Mouse (Mus musculus): ENCODE measurements around the gene Dnlz. TPM values are rescaled to one million over a fixed set of nuclear protein-coding genes. Genes with fewer than 3 reads are reported as not detected.
A peak's percentile ranks its signal among the peaks of the same experiment; 100 is the strongest.
"Not testable (repeated sequence)": the region's sequence is repeated elsewhere in the genome, so short reads cannot be mapped to it uniquely, and the experiment has no call there.

Gene Dnlz
- polyA plus RNA-seq, 1 experiment from 2014 or later, result 25.1 TPM

GRCm38 (mm10) chr2:26388682-26389153 is 36.8 kb upstream of the Dnlz start:
- peaks cover 10% of the 10 kb centered on the region for H3K36me3 ChIP-seq (replicated peaks; ENCODE audit: control insufficient read depth, insufficient read depth, low read depth, low read length)
- peak overlapping the region; percentile 94 for H3K4me3 ChIP-seq (ENCODE audit: low read depth, low read length)
- DNase-seq (ENCODE audit: low spot score) (no peak), ATAC-seq (replicated peaks; ENCODE audit: insufficient number of reproducible peaks, low FRiP score, low TSS enrichment, low read depth) (peak; percentile 78)
- no peaks in the 10 kb centered on the region; the same call in 1 of the 2 replicates for H3K4me1 ChIP-seq (ENCODE audit: control insufficient read depth, insufficient read depth, low read length)
- WGBS, result under 1% methylated on average over 30 of the region's 45 CpGs
- no peaks in the 10 kb centered on the region for H3K9me3 ChIP-seq (replicated peaks; ENCODE audit: control insufficient read depth, low read length)
- H3K9ac ChIP-seq (replicated peaks; ENCODE audit: low read length), result peak overlapping the region; percentile 93
- no peaks in the 10 kb centered on the region for H3K27me3 ChIP-seq (ENCODE audit: control insufficient read depth, insufficient read depth, low read length)
- peak overlapping the region; percentile 16; the same call in 1 of the 2 replicates for H3K27ac ChIP-seq (replicated peaks; ENCODE audit: low read depth, low read length)
- H3K4me2 ChIP-seq (ENCODE audit: low read depth, low read length), result peak overlapping the region; percentile 78

GRCm38 (mm10) chr2:26387713-26388112 is 35.8 kb upstream of the Dnlz start:
- Histone ChIP-seq H3K9ac (replicated peaks; ENCODE audit: low read length) (no peak overlapping the region), H3K36me3 (replicated peaks; ENCODE audit: control insufficient read depth, insufficient read depth, low read depth, low read length) (peaks cover 8% of the 10 kb centered on the region), H3K9me3 (replicated peaks; ENCODE audit: control insufficient read depth, low read length) (no peaks in the 10 kb centered on the region)

GRCm38 (mm10) chr2:26380871-26381270 is 29.0 kb upstream of the Dnlz start:
- WGBS, result 34% methylated on average over 6 of the region's 6 CpGs
- not testable (repeated sequence) for ATAC-seq (replicated peaks; ENCODE audit: insufficient number of reproducible peaks, low FRiP score, low TSS enrichment, low read depth); DNase-seq (ENCODE audit: low spot score); H3K4me1 ChIP-seq (ENCODE audit: control insufficient read depth, insufficient read depth, low read length); H3K27me3 ChIP-seq (ENCODE audit: control insufficient read depth, insufficient read depth, low read length); H3K27ac ChIP-seq (replicated peaks; ENCODE audit: low read depth, low read length); H3K36me3 ChIP-seq (replicated peaks; ENCODE audit: control insufficient read depth, insufficient read depth, low read depth, low read length); H3K9me3 ChIP-seq (replicated peaks; ENCODE audit: control insufficient read depth, low read length)
- H3K4me3 ChIP-seq (ENCODE audit: low read depth, low read length), result peak overlapping the region; percentile 79
- peak overlapping the region; percentile 77 for H3K9ac ChIP-seq (replicated peaks; ENCODE audit: low read length)
- peak overlapping the region; percentile 81 for H3K4me2 ChIP-seq (ENCODE audit: low read depth, low read length)

More at GRCm38 (mm10) chr2:26387713-26388112, 35.8 kb upstream of the Dnlz start:
- Histone ChIP-seq H3K4me2 (ENCODE audit: low read depth, low read length) (peak overlapping the region; percentile 7; the same call in 1 of the 2 replicates), H3K4me3 (ENCODE audit: low read depth, low read length) (peak overlapping the region; percentile 12), H3K27ac (replicated peaks; ENCODE audit: low read depth, low read length) (no peak overlapping the region), H3K4me1 (ENCODE audit: control insufficient read depth, insufficient read depth, low read length) (no peaks in the 10 kb centered on the region; the same call in 1 of the 2 replicates), H3K27me3 (ENCODE audit: control insufficient read depth, insufficient read depth, low read length) (no peaks in the 10 kb centered on the region)
- DNase-seq (ENCODE audit: low spot score) (no peak), ATAC-seq (replicated peaks; ENCODE audit: insufficient number of reproducible peaks, low FRiP score, low TSS enrichment, low read depth) (no peak)
- 89% methylated on average over 3 of the region's 3 CpGs for WGBS

- peak within 1 kb of the TSS; percentile 79 for H3K4me3 ChIP-seq (ENCODE audit: low read depth, low read length)
- H3K36me3 ChIP-seq (replicated peaks; ENCODE audit: control insufficient read depth, insufficient read depth, low read depth, low read length), result peaks cover 8% of the 10 kb centered on the region
- 0 out of 2 replicates have a peak within 1 kb of the TSS, but pooled peaks have one; percentile 29 for H3K27ac ChIP-seq (replicated peaks; ENCODE audit: low read depth, low read length)
Observed at GRCm38 (mm10) chr2:26380131-26380771, 28.3 kb upstream of the Dnlz start, which contains the start of gene Snapc4. TSS of gene Snapc4 (minus strand) at chr2:26380653.

GRCm38 (mm10) chr2:26372396-26372795 is 20.5 kb upstream of the Dnlz start:
- Histone ChIP-seq H3K27me3 (ENCODE audit: control insufficient read depth, insufficient read depth, low read length) (no peaks in the 10 kb centered on the region), H3K4me3 (ENCODE audit: low read depth, low read length) (no peak overlapping the region), H3K4me2 (ENCODE audit: low read depth, low read length) (no peak overlapping the region), H3K27ac (replicated peaks; ENCODE audit: low read depth, low read length) (no peak overlapping the region), H3K9me3 (replicated peaks; ENCODE audit: control insufficient read depth, low read length) (no peaks in the 10 kb centered on the region), H3K36me3 (replicated peaks; ENCODE audit: control insufficient read depth, insufficient read depth, low read depth, low read length) (peaks cover 10% of the 10 kb centered on the region), H3K4me1 (ENCODE audit: control insufficient read depth, insufficient read depth, low read length) (no peaks in the 10 kb centered on the region), H3K9ac (replicated peaks; ENCODE audit: low read length) (no peak overlapping the region)
- ATAC-seq (replicated peaks; ENCODE audit: insufficient number of reproducible peaks, low FRiP score, low TSS enrichment, low read depth) (no peak), DNase-seq (ENCODE audit: low spot score) (no peak)
- WGBS, result 93% methylated on average over 8 of the region's 8 CpGs

More at GRCm38 (mm10) chr2:26380131-26380771, 28.3 kb upstream of the Dnlz start, which contains the start of gene Snapc4:
- Histone ChIP-seq H3K9me3 (replicated peaks; ENCODE audit: control insufficient read depth, low read length) (no peaks in the 10 kb centered on the region), H3K9ac (replicated peaks; ENCODE audit: low read length) (peak within 1 kb of the TSS; percentile 77), H3K4me1 (ENCODE audit: control insufficient read depth, insufficient read depth, low read length) (no peaks in the 10 kb centered on the region), H3K27me3 (ENCODE audit: control insufficient read depth, insufficient read depth, low read length) (no peaks in the 10 kb centered on the region), H3K4me2 (ENCODE audit: low read depth, low read length) (peak within 1 kb of the TSS; percentile 81)
- ATAC-seq (replicated peaks; ENCODE audit: insufficient number of reproducible peaks, low FRiP score, low TSS enrichment, low read depth) (peak; percentile 94), DNase-seq (ENCODE audit: low spot score) (peak; percentile 93)
- WGBS, result under 1% methylated on average over 38 of the region's 38 CpGs

GRCm38 (mm10) chr2:26368572-26368971 is 16.7 kb upstream of the Dnlz start:
- no peak overlapping the region for H3K9ac ChIP-seq (replicated peaks; ENCODE audit: low read length)
- H3K27ac ChIP-seq (replicated peaks; ENCODE audit: low read depth, low read length), result no peak overlapping the region
- peaks cover 16% of the 10 kb centered on the region for H3K36me3 ChIP-seq (replicated peaks; ENCODE audit: control insufficient read depth, insufficient read depth, low read depth, low read length)
- 71% methylated on average over 1 of the region's 1 CpGs for WGBS
- H3K27me3 ChIP-seq (ENCODE audit: control insufficient read depth, insufficient read depth, low read length), result no peaks in the 10 kb centered on the region
- no peak overlapping the region for H3K4me3 ChIP-seq (ENCODE audit: low read depth, low read length)
- no peak for ATAC-seq (replicated peaks; ENCODE audit: insufficient number of reproducible peaks, low FRiP score, low TSS enrichment, low read depth)
- H3K9me3 ChIP-seq (replicated peaks; ENCODE audit: control insufficient read depth, low read length), result no peaks in the 10 kb centered on the region
- H3K4me2 ChIP-seq (ENCODE audit: low read depth, low read length), result no peak overlapping the region
- no peaks in the 10 kb centered on the region for H3K4me1 ChIP-seq (ENCODE audit: control insufficient read depth, insufficient read depth, low read length)
- DNase-seq (ENCODE audit: low spot score), result no peak

GRCm38 (mm10) chr2:26367911-26368310 is 16.0 kb upstream of the Dnlz start:
- Histone ChIP-seq H3K27ac (replicated peaks; ENCODE audit: low read depth, low read length) (no peak overlapping the region), H3K36me3 (replicated peaks; ENCODE audit: control insufficient read depth, insufficient read depth, low read depth, low read length) (peaks cover 16% of the 10 kb centered on the region), H3K4me2 (ENCODE audit: low read depth, low read length) (no peak overlapping the region), H3K9me3 (replicated peaks; ENCODE audit: control insufficient read depth, low read length) (no peaks in the 10 kb centered on the region), H3K9ac (replicated peaks; ENCODE audit: low read length) (no peak overlapping the region), H3K4me3 (ENCODE audit: low read depth, low read length) (no peak overlapping the region), H3K4me1 (ENCODE audit: control insufficient read depth, insufficient read depth, low read length) (no peaks in the 10 kb centered on the region), H3K27me3 (ENCODE audit: control insufficient read depth, insufficient read depth, low read length) (no peaks in the 10 kb centered on the region)
- 90% methylated on average over 6 of the region's 6 CpGs for WGBS
- no peak for DNase-seq (ENCODE audit: low spot score)
- ATAC-seq (replicated peaks; ENCODE audit: insufficient number of reproducible peaks, low FRiP score, low TSS enrichment, low read depth), result no peak

GRCm38 (mm10) chr2:26364738-26365465 is 13.0 kb upstream of the Dnlz start:
- H3K27ac ChIP-seq (replicated peaks; ENCODE audit: low read depth, low read length), result no peak overlapping the region
- no peak for ATAC-seq (replicated peaks; ENCODE audit: insufficient number of reproducible peaks, low FRiP score, low TSS enrichment, low read depth)
- no peaks in the 10 kb centered on the region for H3K27me3 ChIP-seq (ENCODE audit: control insufficient read depth, insufficient read depth, low read length)
- no peaks in the 10 kb centered on the region for H3K9me3 ChIP-seq (replicated peaks; ENCODE audit: control insufficient read depth, low read length)
- peaks cover 10% of the 10 kb centered on the region for H3K36me3 ChIP-seq (replicated peaks; ENCODE audit: control insufficient read depth, insufficient read depth, low read depth, low read length)
- no peak overlapping the region for H3K9ac ChIP-seq (replicated peaks; ENCODE audit: low read length)
- 85% methylated on average over 10 of the region's 10 CpGs for WGBS
- DNase-seq (ENCODE audit: low spot score), result no peak
- H3K4me3 ChIP-seq (ENCODE audit: low read depth, low read length), result no peak overlapping the region
- H3K4me2 ChIP-seq (ENCODE audit: low read depth, low read length), result no peak overlapping the region
- no peaks in the 10 kb centered on the region for H3K4me1 ChIP-seq (ENCODE audit: control insufficient read depth, insufficient read depth, low read length)
